Mouse (Mus musculus): ENCODE data around the gene Otulin.

The Otulin gene

GRCm38 (mm10) chr15:27578918-27579317, 51.6 kb downstream of the Otulin start:
- no peak for DNase-seq

DNA sequence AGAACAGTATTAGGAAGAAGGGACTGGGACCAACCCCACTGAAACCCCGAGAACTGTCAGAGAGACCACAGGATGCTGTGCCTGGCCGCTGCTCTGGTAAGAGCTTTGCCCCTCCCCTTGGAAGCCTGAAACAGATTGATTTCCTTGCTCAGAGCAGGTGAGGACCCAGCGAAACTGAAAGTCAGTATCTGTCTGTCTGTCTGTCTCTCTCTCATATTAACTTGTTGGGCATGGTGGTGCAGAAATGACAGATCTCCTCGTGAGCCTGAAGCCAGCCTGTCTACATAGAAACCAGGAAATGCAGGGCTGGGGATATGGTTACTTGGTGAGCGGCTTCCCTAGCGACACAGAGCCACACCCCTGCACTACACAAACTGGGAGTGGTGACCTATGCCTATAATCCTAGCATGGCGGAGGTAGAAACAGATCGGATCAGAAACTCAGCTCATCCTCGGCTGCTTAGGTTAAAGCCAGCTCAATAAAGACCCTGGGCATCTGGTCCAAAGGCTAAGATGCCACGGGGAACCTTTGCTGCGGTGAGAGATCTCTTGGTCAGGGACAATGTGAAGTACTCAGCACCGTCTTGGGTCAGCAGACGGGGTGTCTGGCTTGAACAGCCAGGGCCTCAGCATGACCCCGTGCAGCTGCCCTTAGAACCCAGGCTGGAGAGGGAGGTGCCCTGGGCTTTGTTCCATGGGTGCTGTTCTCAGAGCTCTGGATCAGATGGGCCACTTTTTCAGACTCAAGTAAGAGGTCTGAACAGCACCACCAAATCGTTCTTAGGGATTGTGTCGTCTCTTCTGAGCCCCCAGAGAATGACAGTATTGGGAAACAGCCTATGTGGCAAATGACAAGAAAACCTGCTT, 52.3 kb downstream of the Otulin start:
- peak; percentile 53 for DNase-seq

DNA sequence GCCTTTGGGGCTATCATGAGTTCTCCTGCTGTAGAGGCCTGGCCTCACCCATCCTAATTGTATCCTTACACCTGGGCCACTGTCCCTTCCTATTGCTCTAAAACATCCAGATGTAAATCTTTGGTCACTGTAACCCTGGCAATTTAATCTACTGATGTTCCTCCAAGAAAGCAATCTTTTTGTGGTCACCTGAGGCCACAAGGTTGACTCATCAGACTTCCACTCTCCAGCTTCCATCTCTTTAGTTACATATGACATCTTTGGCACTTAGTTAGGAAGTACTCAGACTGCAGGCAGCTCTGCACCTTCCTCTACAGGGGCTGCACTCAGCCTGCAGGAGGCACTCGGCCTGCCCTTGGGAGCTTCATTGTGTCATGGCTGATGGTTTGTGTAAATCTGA, 53.6 kb downstream of the Otulin start:
- no peak for DNase-seq

GRCm38 (mm10) chr15:27575932-27576331, 54.6 kb downstream of the Otulin start:
- peak; percentile 53 for DNase-seq

- DNase-seq, result no peak
Measured at GRCm38 (mm10) chr15:27574992-27575781, 55.3 kb downstream of the Otulin start.

- no peak for DNase-seq
Measured at GRCm38 (mm10) chr15:27571179-27571578, 59.3 kb downstream of the Otulin start.

DNA sequence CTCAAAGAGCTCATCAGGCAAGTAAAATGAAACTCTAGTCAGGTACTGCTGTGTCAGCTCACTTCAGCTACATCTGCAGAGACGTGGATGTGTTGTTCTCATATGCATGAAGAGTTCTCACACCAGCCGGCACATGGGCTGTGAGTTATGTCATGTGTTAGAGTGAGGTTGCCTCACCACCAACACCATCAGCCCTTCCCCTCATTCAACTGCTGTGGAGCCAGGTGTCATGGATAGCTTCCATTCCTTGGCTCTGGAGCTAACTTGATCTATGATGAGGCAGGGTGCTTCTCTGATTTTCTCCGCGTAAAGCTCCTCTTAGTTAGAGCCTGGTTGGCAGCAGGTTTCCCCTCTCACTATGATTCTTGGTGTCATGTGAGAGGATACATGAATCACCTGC, 60.1 kb downstream of the Otulin start:
- DNase-seq, result no peak

- no peak for DNase-seq
Measured at GRCm38 (mm10) chr15:27569924-27570323, 60.6 kb downstream of the Otulin start.

DNA sequence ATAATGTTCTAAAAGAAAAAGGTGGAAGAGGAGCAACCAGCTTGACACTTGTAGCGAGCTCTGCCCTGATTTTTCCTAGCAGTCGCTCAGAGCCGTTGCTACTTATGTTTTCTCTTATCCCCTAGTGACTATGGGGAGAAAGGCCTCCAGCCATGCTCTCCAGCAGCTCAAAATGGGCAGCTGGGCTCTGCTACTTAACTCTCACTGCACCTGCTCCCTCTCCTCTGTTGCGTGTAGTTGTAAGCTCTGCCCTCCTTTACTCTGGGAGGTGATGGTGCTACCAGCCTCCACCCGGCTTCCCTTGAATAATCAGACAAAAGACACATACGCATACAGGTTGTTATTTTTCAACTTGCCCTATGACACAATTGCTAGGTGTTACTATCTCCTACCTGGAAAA, 62.1 kb downstream of the Otulin start:
- DNase-seq, result no peak

GRCm38 (mm10) chr15:27567356-27567755, 63.1 kb downstream of the Otulin start:
- no peak for DNase-seq

GRCm38 (mm10) chr15:27565626-27566185, 64.8 kb downstream of the Otulin start:
- DNase-seq, result no peak

DNA sequence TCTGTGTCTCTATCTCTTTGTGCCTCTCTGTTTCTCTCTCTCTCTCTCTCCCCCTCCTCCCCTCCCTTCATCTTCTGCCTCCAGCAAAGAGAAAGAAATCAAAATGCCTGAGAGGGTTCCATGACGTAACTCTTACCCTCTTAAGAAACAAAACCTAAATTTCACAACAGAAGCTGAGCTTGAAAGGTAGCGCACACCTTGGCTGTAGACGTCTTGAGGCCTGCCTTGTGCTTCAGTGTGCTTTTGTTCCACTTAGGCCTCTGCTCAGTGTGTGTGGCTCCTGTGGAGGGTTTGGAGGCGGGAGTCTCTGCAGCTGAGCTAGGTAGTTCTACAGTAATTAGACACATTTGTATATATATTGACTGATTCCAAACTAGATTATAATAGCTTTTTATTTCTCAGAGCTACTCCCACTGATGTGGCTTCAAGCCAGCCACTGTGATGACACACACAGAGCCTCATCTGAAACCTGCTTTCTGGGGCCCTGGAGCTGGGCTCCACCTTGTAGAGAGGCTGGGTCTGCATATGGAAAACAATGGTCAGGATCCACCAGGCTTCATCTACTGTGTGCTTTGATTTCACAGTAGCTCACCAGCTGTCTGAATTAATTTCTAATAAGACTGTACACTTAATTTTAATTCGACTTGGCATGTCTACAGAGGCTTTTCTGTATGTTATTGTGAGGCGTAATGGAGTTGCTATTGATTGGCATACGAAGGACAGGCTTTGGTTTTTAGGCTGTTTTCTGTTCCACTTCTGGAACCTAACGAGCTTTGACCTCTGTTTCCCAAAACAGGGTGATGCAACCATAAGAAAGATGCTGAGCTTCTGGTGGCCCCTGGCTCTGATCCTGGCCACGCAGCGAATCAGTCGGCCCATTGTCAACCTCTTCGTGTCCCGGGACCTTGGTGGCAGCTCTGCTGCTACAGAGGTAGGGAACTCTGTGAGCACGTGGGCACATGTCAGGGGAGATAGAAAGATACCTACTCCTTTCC, 66.1 kb downstream of the Otulin start:
- DNase-seq, result peak; percentile 84

- no peak for DNase-seq
Measured at GRCm38 (mm10) chr15:27560315-27560714, 70.2 kb downstream of the Otulin start.

DNA sequence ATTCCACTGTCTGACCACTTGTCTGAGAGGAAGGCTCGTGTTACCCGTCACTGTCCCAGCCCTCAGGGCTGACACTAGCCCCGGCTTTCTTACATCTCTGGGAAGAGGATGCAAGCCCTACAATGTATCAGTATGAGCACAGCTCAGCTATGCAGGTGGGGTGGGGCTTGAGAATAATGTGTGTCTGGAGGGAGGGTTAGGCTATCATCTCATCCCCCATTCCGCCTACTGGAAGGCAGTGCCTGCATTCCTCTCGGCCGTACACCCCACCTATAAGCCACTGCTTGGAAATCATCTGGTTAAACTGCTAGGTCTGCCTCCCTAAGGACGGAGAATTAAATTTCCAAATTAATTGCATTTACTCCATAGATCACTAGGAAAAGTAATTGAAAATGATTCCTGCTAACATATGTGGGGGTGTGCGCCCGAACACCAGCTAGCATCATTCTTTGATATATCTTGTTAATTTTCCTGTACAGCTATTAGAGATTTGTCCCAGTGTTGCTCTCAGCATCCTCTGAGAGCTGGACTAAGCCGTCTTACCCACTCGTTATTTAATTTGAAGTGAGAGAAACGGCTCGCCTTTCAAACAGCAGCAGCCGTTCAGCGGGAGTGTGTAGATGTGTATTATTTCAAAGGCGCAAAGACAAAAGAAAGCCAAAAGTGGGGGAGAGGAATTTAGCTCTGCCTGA, 71.9 kb downstream of the Otulin start:
- no peak for DNase-seq

- no peak for DNase-seq
Measured at GRCm38 (mm10) chr15:27553554-27553953, 76.9 kb downstream of the Otulin start.

DNA sequence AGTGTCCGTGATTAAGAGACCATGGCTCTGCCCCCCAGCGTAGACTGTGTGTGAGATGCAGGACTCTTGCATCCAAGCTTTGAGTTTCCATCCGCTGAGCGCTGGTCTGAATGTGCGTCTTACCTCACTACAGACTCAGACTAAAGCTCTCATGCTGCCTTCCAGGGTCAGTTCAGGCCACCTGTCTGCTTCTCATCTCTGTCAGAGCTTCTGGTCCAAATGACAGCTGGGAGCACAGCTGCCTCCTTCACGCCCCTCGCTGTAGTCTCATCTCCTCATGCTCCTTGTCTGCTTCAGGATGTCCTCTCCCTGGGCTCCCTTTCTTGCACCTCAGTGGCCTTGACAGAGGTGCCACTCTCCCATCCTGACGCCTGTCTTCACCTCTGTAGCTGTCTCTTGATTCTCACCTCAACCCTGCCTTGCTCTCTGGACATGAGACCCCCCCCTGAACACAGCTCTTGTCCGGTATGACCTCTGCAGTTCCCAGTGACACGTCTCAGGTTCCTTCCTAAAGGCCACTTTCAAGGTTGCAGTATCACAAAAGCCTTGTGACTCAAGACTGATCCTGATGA, 78.3 kb downstream of the Otulin start:
- DNase-seq, result no peak

DNA sequence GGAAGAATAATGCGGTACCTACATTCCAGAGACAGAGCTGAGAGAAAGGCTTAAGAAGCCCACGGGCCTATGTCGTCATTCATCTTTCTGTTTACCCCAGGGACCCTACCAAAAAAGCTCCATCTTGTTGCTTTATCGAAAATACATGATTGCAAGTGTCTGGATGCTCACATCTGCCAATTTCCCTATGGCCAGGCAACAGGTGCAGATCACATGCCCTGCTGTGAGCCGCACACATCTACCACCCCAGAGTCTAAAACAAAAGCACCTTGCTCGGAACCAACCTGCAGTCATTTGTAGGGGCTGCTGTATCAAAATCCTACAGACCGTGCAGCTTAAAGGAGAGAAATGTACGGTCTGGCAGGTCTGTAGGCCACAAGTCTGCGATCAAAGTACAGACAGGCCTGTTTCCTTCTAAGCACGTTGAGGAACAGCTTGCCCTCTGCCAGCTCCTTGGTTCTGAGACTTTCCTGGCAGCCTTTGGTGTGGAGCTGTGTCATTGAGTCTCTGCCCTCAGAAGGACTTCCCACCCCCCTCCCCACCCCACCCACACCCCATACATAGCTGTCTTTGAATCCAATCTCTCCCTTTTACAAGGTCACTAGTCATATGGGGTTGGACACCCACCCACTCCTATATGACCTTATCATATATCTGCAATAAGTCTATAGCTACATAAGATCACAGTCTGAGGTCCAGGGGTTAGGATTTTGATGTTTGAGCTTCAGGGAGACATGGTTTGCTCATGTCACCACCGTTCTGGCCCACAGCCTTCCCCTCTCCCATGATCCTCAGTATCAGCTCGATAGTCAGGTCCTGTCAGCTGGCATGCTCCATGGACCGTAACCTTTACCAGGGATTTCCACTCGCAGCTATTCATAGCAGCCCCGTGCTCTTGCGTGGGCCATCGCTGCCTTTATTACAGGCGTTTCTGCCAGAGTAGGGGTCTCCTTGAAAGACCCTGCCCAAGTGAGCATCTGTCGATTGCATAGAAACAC, 79.1 kb downstream of the Otulin start:
- DNase-seq, result no peak

DNA sequence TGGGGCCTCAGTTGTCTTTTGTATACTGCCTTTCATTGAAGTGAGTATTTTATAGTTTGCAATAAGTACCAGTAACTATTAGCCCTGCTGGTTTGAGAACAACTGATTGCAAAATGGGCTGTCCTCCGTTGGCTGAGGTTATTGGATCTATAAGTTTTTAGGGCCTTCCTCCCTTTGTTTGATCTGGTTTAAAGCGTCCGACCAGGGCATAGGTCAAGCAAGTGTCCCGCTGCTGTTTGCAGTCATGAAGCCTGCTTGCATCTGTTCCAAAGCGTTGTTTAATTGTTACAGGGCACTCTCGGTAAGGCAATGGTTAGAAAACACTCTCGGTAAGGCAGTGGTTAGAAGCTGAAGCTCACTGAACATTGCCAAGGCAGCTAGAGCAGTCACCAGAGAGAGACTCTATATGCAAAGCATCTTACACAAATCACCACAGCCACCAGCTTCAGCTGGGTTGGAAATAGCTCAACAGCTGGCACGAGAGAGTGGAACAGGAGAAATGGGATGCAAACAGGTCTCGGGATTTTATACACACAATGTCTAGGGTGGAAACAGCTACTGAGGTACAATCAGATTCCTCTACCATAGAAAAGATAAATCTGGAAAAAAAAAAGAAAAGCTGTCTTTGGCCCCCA, 80.0 kb downstream of the Otulin start:
- no peak for DNase-seq

GRCm38 (mm10) chr15:27549878-27550277, 80.6 kb downstream of the Otulin start:
- DNase-seq, result no peak

DNA sequence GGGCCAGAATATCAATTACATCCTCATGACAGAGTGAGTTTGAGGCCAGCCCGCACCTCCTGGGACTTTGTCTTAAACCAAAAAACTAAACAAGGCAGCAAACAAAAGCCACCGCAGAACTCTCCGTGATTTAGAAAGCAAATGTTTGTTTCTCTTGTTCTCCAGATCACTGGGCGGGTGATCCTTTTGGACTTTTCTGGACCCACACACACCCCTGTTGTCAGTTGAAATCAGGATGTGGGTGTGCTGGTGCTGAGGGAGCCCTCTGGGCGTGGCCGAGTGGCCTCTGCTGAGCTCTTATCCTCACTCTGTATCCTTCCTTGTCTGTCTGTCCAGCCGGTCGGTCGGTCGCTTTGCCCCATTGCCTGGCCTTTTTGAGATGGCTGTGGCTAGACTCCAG, 81.4 kb downstream of the Otulin start:
- no peak for DNase-seq

Measured in retina, postnatal 1 day (tissue).